Mouse (Mus musculus): Measurements from ENCODE around the gene Map3k5. TPM values are rescaled to one million over a fixed set of nuclear protein-coding genes. Genes with fewer than 3 reads are reported as not detected.

Map3k5 gene
- total and polyA plus RNA-seq, 3 experiments: 15.8 to 31.0 (median 27.6) TPM

DNA sequence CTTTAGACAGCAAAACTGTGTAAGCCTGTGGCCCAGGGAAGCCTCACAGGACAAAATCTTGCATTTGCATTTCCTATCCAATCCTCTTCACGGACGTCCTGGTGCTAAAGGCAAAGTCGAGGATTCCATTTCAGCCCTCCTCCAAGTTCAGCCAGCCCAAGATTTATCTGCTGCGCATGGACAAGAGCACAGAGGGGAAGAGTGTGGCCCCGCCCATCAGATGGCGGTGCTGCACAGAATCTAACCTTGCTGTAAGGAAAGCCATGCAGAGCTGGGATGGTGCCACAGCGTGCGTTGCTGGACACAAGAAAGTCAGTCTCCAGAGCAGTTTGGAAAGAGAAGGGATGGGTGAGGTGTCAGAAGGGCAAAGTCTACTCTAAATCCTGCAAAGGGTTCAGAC is 226.6 kb downstream of the Map3k5 start:
- dilution Hi-C loops (cut with MboI; ENCODE audit: extremely low pct_ligation_motif_present, extremely low pct_unique_long_range_greater_than_20kb, low sequenced_read_pairs) (no loop called here), in situ Hi-C loops (cut with MboI; ENCODE audit: low pct_ligation_motif_present, low pct_unique_long_range_greater_than_20kb, low sequenced_read_pairs) (no loop called here)
- peak overlapping the region; percentile 26; the same call in 1 of the 2 replicates for H3K4me2 ChIP-seq (ENCODE audit: insufficient read depth, low read depth, poor library complexity, severe bottlenecking)
- TF ChIP-seq CTCF (conservative IDR thresholded peaks at IDR 0.05 in 1 of 2, IDR thresholded peaks at IDR 0.05 in 1 of 2; ENCODE audit: low read depth in 2 of 2, low read length in 2 of 2) (0 out of 4 replicates have a peak, but pooled peaks of 1 of the 2 experiments have one; percentile 5), BHLHE40 (IDR thresholded peaks at IDR 0.05; ENCODE audit: low read depth, low read length) (no peak), NRF1 (IDR thresholded peaks at IDR 0.05; ENCODE audit: low read depth, low read length) (0 out of 2 replicates have a peak, but pooled peaks have one; percentile 37)
- no peaks in the 10 kb centered on the region for H3K27me3 ChIP-seq (replicated peaks)
- no peaks in the 10 kb centered on the region for H3K9me3 ChIP-seq (replicated peaks; ENCODE audit: low read length)
- H3K79me2 ChIP-seq (replicated peaks; ENCODE audit: control insufficient read depth, extremely low read depth, insufficient read depth, poor library complexity, severe bottlenecking): no peaks in the 10 kb centered on the region
- no peak overlapping the region for H3K9ac ChIP-seq (ENCODE audit: insufficient read depth, low read depth)
- DNase-seq (ENCODE audit: extremely low read depth): no peak
- H3K36me3 ChIP-seq (replicated peaks in 1 of 2; ENCODE audit: control insufficient read depth in 1 of 2, insufficient read depth in 1 of 2, low read length in 1 of 2): no peaks in the 10 kb centered on the region
- H3K4me1 ChIP-seq (ENCODE audit: control insufficient read depth in 1 of 2, insufficient read depth in 2 of 2): no peaks in the 10 kb centered on the region
- H3K4me3 ChIP-seq (replicated peaks in 1 of 3; ENCODE audit: low read depth in 2 of 3, low read length in 2 of 3, poor library complexity in 1 of 3): no peak overlapping the region
- no peak overlapping the region for H3K27ac ChIP-seq (ENCODE audit: insufficient read depth, low read depth)

DNA sequence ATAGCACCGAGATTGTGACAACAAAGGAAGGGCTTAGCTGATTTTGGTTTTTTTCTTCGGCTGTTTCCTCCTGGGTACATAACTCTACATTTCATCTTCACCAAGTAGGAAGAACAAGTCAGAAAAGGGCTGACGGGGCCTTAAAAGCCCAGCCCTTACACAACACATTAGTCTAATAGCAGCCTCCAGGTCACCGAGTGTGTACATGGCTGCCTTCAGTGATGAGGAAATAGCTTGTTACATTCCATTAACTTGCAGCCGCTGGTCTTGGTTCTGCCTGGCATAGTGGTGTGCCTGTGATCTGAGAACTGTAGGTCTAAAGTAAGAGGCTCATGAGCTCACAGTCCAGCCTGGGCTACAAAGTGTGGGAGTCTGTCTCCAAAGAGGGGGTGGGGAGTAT is 230.5 kb downstream of the Map3k5 start:
- DNase-seq (ENCODE audit: extremely low read depth): no peak
- dilution Hi-C loops (cut with MboI; ENCODE audit: extremely low pct_ligation_motif_present, extremely low pct_unique_long_range_greater_than_20kb, low sequenced_read_pairs): no loop called here
- no peak overlapping the region for H3K9ac ChIP-seq (ENCODE audit: insufficient read depth, low read depth)

DNA sequence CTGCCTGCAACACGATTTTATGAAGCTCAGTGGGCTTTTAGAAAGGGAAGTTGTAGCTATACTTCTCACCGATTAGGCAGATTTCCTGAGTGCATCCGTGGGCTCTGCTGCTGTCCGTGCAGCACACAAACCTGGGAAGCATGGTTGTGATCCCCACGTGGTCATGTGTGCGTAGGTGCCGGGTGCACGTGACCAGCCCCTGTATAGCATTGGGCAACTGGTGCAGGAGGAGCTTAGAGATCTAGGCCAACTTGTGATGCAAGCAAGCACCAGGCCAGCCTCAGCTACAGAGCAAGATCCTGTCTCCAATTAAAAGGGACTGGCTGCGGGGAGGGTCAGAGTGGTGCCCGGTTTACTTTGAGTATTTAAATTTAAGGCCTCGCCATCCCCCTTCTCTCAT is 232.5 kb downstream of the Map3k5 start:
- Histone ChIP-seq H3K9me3 (replicated peaks; ENCODE audit: low read length) (no peaks in the 10 kb centered on the region), H3K36me3 (replicated peaks in 1 of 2; ENCODE audit: control insufficient read depth in 1 of 2, insufficient read depth in 1 of 2, low read length in 1 of 2) (no peaks in the 10 kb centered on the region), H3K4me3 (replicated peaks in 1 of 3; ENCODE audit: low read depth in 2 of 3, low read length in 2 of 3, poor library complexity in 1 of 3) (no peak overlapping the region), H3K9ac (ENCODE audit: insufficient read depth, low read depth) (no peak overlapping the region), H3K79me2 (replicated peaks; ENCODE audit: control insufficient read depth, extremely low read depth, insufficient read depth, poor library complexity, severe bottlenecking) (no peaks in the 10 kb centered on the region), H3K27me3 (replicated peaks) (peaks cover 2% of the 10 kb centered on the region), H3K4me1 (ENCODE audit: control insufficient read depth in 1 of 2, insufficient read depth in 2 of 2) (peaks cover 4 to 13% of the 10 kb centered on the region in 2 experiments), H3K27ac (ENCODE audit: insufficient read depth, low read depth) (no peak overlapping the region), H3K4me2 (ENCODE audit: insufficient read depth, low read depth, poor library complexity, severe bottlenecking) (no peak overlapping the region)
- DNase-seq (ENCODE audit: extremely low read depth): no peak
- TF ChIP-seq CTCF (conservative IDR thresholded peaks at IDR 0.05 in 1 of 2, IDR thresholded peaks at IDR 0.05 in 1 of 2; ENCODE audit: low read depth in 2 of 2, low read length in 2 of 2): no peak
- TF ChIP-seq POLR2A (IDR thresholded peaks at IDR 0.05; ENCODE audit: low read depth, low read length): no peak
- no peak for TF ChIP-seq ZC3H11A (IDR thresholded peaks at IDR 0.05; ENCODE audit: low read depth, low read length)
- no peak for TF ChIP-seq MAX (IDR thresholded peaks at IDR 0.05; ENCODE audit: low read length)
- TF ChIP-seq NELFE (IDR thresholded peaks at IDR 0.05; ENCODE audit: low read depth, low read length): no peak
- TF ChIP-seq TCF12 (IDR thresholded peaks at IDR 0.05; ENCODE audit: low read depth, low read length): no peak
- no peak for TF ChIP-seq EP300 (IDR thresholded peaks at IDR 0.05; ENCODE audit: low read length)
- TF ChIP-seq USF1 (IDR thresholded peaks at IDR 0.05; ENCODE audit: low read depth, low read length): no peak
- no peak for TF ChIP-seq MYC (IDR thresholded peaks at IDR 0.05; ENCODE audit: low read depth, low read length)
- TF ChIP-seq RAD21 (IDR thresholded peaks at IDR 0.05; ENCODE audit: low read depth, low read length): no peak
- no peak for TF ChIP-seq HCFC1 (IDR thresholded peaks at IDR 0.05; ENCODE audit: low read depth, low read length)
- TF ChIP-seq UBTF (IDR thresholded peaks at IDR 0.05; ENCODE audit: low read depth, low read length): no peak
- TF ChIP-seq MEF2A (IDR thresholded peaks at IDR 0.05; ENCODE audit: borderline replicate concordance, low read depth, low read length): no peak
- TF ChIP-seq CHD1 (IDR thresholded peaks at IDR 0.05; ENCODE audit: low read depth, low read length): no peak
- TF ChIP-seq JUN (IDR thresholded peaks at IDR 0.05; ENCODE audit: insufficient read depth, low read depth, low read length): no peak
- no peak for TF ChIP-seq ELF1 (IDR thresholded peaks at IDR 0.05; ENCODE audit: low read depth, low read length)
- TF ChIP-seq GABPA (IDR thresholded peaks at IDR 0.05; ENCODE audit: insufficient replicate concordance, low read depth, low read length): no peak
- TF ChIP-seq ZNF384 (IDR thresholded peaks at IDR 0.05; ENCODE audit: low read depth, low read length): no peak
- TF ChIP-seq IRF4 (IDR thresholded peaks at IDR 0.05; ENCODE audit: low read depth, low read length): no peak
- dilution Hi-C loops (cut with MboI; ENCODE audit: extremely low pct_ligation_motif_present, extremely low pct_unique_long_range_greater_than_20kb, low sequenced_read_pairs) (no loop called here), in situ Hi-C loops (cut with MboI; ENCODE audit: low pct_ligation_motif_present, low pct_unique_long_range_greater_than_20kb, low sequenced_read_pairs) (no loop called here)

More for the DNA sequence above, 230.5 kb downstream of the Map3k5 start:
- Histone ChIP-seq H3K36me3 (replicated peaks in 1 of 2; ENCODE audit: control insufficient read depth in 1 of 2, insufficient read depth in 1 of 2, low read length in 1 of 2) (no peaks in the 10 kb centered on the region), H3K27ac (ENCODE audit: insufficient read depth, low read depth) (no peak overlapping the region), H3K4me2 (ENCODE audit: insufficient read depth, low read depth, poor library complexity, severe bottlenecking) (no peak overlapping the region), H3K9me3 (replicated peaks; ENCODE audit: low read length) (no peaks in the 10 kb centered on the region), H3K4me3 (replicated peaks in 1 of 3; ENCODE audit: low read depth in 2 of 3, low read length in 2 of 3, poor library complexity in 1 of 3) (no peak overlapping the region), H3K27me3 (replicated peaks) (no peaks in the 10 kb centered on the region), H3K79me2 (replicated peaks; ENCODE audit: control insufficient read depth, extremely low read depth, insufficient read depth, poor library complexity, severe bottlenecking) (no peaks in the 10 kb centered on the region), H3K4me1 (ENCODE audit: control insufficient read depth in 1 of 2, insufficient read depth in 2 of 2) (peaks cover 3 to 8% of the 10 kb centered on the region in 2 experiments; a peak in 2 of 4 replicates)
- TF ChIP-seq MEF2A (IDR thresholded peaks at IDR 0.05; ENCODE audit: borderline replicate concordance, low read depth, low read length) (no peak), IRF4 (IDR thresholded peaks at IDR 0.05; ENCODE audit: low read depth, low read length) (no peak), SIN3A (IDR thresholded peaks at IDR 0.05; ENCODE audit: low read length) (no peak), PAX5 (IDR thresholded peaks at IDR 0.05; ENCODE audit: low read length) (no peak)
- in situ Hi-C loops (cut with MboI; ENCODE audit: low pct_ligation_motif_present, low pct_unique_long_range_greater_than_20kb, low sequenced_read_pairs): no loop called here

Measured in CH12.LX (cell line).